Mouse (Mus musculus) small intestine, adult 2 months (tissue): ENCODE measurements around the gene Ccdc88b.

Source experiments
- CTCF ChIP-seq: fragments of 200-500 bp; IDR thresholded peaks from 2 replicates; pipeline ENCODE4 v1.5.1; 2012; ENCODE audit warnings: low read depth, mild to moderate bottlenecking, control low read depth, inconsistent platforms, low read length, moderate library complexity, mixed read lengths; ENCODE audit not compliant: insufficient replicate concordance, insufficient read length; ENCODE audit errors: extremely low read depth
- POLR2A ChIP-seq: fragments of 200-500 bp; IDR thresholded peaks from 2 replicates; pipeline ENCODE4 v1.6.1; 2012; ENCODE audit warnings: low read depth, mild to moderate bottlenecking, control low read depth, inconsistent platforms, low read length, moderate library complexity

DNA sequence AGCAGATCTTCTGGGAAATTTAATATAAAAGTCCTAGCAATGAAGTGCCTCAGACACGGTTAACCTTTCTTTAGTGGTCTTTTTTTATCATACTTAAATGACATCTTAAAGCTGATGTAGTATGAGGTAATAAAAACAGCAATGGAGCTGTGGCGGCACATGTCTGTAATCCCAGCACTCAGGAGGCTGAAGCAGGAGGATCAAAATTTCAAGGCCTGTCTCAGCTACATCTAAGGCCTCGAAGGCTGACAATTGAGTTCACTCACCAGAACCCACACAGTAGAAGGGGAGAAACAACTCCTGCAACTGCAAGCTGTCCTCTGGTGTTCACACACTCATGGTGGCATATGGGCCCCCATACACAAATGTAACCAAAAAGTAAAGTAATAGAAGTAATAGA, 2.0 kb upstream of the Ccdc88b start:
- no peak for TF ChIP-seq POLR2A
- no peak for TF ChIP-seq CTCF
